Mouse (Mus musculus): ENCODE measurements at regions not wholly inside any gene's neighbourhood (a gene's known extent, or its start where the extent isn't known, plus 50 kb on each side); places are given as distances from the start of the nearest gene placed in this dataset.

DNA sequence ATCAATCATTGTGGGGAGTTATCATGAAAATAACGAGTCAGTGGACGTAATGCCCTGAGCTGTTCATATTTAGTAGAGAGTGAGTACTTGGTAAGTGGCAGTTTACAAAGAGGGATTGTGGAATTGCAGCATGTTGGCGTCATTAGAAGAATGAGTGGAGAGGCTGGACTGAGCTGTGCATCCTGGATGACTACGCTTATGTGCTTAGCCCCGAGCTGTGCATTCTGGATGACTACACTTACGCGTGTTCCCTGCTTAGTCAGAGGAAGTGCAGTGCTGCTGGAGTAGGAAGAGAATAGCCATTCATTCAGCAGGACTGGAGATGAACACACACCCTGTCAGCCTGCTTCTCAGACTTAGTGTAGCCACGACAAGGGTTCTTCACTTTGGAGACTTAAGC is 182.5 kb downstream of the Hhipl2 start:
- no peak for TF ChIP-seq POLR2A (IDR thresholded peaks at IDR 0.05; ENCODE audit: insufficient read depth, low read depth, low read length)
- no peak for TF ChIP-seq CTCF (IDR thresholded peaks at IDR 0.05)
